Mouse (Mus musculus) frontal cortex, postnatal 10 days (tissue): ENCODE results near the gene Sec24a.
"Not testable (repeated sequence)": the region's sequence is repeated elsewhere in the genome, so short reads cannot be mapped to it uniquely, and the experiment has no call there.

Experiments
- DNase-seq, 2 experiments: peaks; one replicate each; pipeline ENCODE4 v3.0.0; 2022; ENCODE audit warnings: low spot score in 2 of 2, mixed read lengths in 1 of 2

The Sec24a gene

DNA sequence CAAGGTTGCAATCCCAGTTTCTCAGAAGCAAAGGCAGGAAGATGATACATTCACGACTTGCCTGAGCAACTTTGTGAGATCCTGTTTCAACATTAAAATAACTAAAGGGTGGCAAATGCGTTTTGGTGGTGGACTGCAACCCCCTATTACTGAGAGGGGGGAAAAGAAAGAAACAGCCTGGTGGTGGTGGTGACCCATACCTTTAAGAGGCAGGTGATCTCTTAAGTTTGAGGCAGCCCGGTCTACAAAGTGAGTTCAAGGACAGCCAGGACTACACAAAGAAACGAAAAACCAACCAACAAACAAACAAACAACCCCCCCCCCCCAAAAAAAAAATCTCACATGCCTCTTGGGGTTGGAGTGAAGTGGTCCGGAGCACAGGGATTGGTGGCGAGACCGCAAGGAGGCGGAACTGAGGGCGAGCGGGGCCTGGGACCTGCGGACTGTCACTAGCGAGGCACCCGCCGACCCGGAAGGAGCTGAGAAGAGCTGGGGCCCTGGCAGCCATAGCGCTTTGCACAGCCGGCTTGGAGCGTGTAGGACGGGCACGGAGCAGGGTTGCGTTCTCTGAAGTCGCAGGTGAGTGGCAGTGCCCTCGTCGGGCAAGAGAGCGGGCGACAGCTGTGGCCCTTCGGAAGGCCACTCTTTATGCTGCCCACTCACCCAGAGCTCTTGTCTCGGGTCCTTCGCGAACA lies at the start of gene Sec24a, which contains the start of gene Sar1b:
TSS of gene Sec24a (minus strand) at position 422 of the 695 bp plus-strand sequence.
TSS of gene Sar1b (plus strand) at position 475 of the 695 bp plus-strand sequence.
- DNase-seq: peak; percentile 69 to 80

GRCm38 (mm10) chr11:51812022-51812546 lies 48.6 kb upstream of the Sec24a start:
- no peak for DNase-seq

DNA sequence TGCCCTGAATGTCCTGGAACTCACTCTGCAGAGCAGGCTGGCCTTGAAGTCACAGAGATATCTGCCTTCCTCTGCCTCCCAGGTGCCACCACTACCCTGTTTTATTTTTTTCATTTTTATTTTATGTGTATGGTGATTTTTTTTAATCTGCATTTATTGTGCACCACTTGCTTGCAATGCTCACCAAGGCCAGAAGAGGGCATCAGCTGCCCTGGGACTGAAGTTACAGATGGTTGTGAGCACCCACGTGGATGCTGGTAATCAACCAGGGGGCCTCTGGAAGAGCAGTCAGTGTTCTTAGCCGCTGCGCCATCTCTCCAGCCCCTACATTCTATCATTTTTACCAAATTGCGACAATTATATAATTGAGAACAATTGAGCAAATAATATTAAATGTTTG lies 47.8 kb upstream of the Sec24a start:
- no peak for DNase-seq

- no peak for DNase-seq
These were observed 46.3 kb upstream of the Sec24a start for GRCm38 (mm10) chr11:51809632-51810224.

DNA sequence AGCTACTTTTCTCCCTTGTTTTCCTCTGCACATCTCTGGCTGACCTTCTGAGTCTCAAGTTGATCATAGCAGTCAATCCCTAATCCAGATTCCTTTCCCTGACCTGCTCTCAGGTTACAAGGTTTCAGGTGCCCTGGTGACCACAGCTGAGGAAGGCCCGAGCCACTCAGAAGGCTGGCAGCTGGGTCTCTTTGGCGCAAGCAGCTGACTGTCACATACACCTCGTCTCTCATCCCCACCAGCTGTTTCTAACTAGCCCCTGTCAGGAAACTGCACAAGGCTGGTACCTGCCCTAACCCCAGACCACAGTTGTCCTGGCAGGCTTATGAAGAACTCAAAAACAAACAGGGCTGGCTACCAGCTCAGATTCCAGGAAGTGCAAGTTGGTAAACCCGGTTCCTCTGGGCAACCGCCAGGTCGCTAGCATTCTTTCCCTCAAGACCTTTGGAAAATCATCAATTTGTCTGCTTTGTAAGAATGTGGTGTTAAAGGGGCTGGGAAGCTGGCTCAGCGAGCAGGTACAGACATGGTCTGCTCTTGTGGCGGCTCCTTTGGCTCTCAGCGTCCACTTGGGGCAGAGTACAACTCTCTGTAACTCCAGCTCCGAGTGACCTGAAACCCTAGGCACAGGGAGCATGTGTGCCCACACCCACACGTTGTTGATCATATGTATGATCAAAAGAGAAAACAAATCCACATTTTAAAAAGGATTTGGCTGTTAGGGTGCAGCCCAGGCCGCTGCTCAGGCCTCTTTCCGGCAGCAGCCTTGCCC lies 43.9 kb upstream of the Sec24a start:
- DNase-seq: no peak

DNA sequence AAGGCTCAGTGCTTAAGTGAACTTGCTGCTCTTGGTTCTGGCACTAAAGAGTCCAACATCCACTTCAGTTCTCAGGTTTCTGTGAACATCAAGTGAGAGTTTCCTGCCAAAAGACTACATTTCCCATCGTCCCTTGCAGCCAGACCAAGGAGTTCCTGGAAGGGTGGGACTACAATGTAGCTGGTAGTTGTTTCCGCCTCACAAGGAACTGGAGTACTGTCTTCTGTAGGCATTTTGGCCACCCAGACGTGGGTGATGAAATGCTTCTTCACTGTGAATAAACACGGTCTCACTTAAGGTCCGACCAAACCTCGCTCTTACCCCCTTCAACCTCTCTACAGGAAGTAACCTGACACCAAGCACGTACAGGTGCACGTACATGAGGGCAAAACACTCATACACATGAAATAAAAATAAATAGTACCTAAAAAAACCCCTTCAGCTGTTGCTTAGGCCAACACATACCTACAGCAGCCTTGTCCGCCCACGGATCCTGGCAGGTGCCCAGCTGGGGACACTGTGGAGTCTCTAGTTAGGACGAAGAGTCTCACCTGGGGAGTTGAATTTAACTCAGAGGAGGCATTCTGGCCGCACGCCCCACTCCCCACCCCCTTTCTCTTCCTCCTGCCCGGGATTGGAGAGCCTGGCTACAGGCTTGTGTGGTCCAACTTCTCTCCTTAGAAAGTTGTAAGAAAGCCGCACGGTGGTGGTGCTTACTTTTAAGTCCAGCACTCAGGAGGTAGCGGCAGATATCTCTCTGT lies 42.0 kb upstream of the Sec24a start:
- peak; percentile 57 to 69 for DNase-seq

DNA sequence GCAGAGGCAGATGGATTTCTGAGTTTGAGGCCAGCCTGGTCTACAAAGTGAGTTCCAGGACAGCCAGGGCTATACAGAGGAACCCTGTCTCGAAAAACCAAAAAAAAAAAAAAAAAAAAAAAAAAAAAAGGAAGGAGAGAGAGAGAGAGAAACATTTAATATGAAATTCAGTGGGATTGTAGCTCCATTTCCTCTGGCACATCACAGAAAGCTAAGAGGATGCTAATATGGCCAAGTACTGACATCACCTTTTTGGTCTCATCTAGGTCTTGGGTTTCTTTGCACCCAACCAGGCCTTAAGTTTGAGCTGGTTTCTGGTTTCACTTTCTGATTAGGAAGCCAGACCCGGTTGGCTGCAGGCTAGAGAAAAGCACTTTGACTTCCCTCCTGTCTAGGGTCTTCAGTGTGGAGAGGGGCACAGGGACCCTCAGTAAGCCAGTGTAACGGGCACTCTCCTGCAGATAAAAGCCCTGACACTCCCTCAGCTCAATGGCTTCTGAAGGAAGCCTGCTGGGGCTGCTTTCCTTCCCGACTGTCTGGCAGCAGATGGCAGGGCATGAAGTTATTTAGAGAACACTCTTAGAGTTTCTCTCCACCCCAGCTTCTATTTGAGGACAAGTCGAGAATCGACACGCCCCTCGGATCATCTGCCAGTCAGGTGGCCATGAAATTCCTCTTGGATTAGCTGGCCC lies 37.3 kb upstream of the Sec24a start:
- DNase-seq: peak in 1 of 2 experiments; percentile 38

DNA sequence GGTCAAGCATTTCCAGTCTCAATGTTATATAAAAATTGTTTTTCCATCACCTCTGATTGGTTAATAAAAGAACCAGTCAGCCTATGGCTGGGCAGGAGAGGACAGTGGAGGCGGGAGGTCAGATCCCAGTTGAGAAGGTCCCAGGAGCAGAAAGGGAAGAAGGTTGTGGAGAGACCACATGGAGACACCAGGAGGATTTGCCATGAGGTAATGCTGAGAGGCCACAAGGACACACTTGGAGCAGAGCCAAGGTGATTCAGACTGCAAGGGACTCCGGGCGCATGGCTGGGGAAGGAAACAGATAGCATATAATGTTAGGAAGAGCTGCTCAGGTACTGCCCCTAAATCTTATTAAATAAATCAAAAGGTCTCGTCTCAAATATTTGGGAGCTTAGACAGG lies 32.8 kb upstream of the Sec24a start:
- no peak for DNase-seq

DNA sequence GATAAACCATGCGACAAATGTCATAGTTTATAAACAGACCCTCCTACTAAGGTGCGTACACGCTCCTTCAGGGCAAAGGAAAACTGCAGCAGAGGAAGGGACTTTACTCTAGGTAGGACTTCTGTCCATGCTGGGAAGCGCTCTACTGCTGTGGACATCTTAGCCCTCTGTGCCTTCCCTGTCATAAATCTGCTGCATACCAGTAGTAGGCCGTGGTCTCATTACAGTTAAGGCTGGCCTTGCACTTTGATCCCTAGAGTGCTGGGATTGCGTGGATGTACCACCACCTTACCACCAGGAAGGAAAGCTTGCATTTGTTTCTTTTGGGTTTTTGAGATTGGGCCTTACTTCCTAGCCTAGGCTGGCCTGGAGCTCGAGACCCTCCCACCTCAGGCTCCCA lies 27.2 kb upstream of the Sec24a start:
- DNase-seq: no peak

- DNase-seq: not testable (repeated sequence)
These were observed 26.3 kb upstream of the Sec24a start for GRCm38 (mm10) chr11:51789735-51790134.

DNA sequence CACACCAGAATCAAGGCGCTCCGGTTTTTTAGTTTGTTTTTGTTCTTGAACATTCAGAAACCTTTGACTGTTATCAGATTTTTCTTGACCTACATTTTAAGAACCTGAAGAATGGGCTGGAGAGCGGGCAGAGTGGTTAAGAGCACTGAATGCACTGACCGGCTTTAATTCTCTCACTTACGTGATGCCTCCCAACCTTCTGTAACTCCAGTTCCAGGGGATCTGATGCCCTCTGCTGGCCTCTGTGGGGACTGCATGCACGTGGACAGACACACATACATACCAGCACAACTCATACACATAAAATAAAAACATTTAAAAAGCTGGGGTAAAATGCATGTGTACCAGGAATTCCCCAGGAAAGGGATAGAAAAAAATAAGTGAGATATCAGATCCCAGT lies 22.5 kb upstream of the Sec24a start:
- no peak for DNase-seq

DNA sequence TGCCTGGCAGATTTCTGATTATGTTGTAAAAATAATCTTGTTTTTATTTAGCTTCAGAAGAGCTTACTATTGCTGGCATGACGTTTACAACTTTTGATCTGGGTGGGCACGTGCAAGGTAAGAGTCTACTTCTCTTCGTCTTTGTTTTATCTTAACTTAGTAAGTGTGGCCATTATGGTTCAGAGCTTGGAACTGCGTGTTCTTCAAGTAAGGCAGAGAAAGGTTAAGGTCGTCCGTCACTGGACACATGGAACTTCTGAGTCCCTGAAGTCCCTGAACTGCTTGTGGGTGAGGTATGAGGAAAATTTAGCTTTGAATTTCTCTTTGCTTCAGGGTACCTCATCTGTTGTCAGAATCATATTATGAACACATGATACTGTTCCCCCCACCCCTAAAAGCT lies 19.3 kb upstream of the Sec24a start:
- no peak for DNase-seq

- no peak for DNase-seq
These were observed 17.4 kb upstream of the Sec24a start for GRCm38 (mm10) chr11:51780773-51781267.

DNA sequence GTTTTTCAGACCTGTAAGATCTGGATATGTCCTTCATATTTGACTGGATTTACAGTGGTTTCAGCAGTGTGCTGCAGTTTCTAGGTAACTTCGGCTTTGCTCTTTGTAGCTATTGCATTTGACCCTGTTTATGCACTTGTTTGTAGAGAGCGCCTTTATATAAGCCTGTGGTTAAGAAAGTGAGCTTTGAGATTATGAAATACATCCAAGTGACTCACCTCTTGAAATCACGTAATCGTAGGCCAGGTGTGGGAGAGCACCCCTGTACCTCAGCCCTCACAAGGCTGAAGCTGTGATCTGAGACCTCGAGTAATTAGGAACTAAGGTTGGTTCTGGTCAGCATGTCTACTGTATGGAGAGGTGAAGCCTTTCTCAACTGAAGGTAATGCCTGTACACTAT lies 14.0 kb upstream of the Sec24a start:
- no peak for DNase-seq

DNA sequence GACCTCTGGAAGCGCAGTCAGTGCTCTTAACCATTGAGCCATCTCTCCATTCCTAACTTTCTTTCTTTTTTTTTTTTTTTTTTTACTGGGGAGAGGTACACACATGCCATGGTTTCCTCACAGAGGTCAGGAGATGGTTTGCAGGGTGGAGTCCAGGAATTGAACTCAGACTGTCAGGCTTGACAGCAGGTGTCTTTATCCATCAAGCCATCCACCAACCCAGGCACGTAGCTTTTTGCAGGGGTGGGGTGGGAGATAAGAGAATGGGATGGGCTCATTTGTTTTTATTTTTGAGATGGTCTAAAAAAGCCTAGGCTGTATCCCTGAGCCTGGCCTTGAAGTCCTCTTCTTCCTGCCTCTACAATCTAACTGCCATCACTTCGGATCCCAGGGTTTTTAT lies 12.1 kb upstream of the Sec24a start:
- DNase-seq: no peak

- DNase-seq: no peak
These were observed 4.9 kb upstream of the Sec24a start for GRCm38 (mm10) chr11:51768296-51768695.

GRCm38 (mm10) chr11:51767579-51768220 lies 4.3 kb upstream of the Sec24a start:
- no peak for DNase-seq

DNA sequence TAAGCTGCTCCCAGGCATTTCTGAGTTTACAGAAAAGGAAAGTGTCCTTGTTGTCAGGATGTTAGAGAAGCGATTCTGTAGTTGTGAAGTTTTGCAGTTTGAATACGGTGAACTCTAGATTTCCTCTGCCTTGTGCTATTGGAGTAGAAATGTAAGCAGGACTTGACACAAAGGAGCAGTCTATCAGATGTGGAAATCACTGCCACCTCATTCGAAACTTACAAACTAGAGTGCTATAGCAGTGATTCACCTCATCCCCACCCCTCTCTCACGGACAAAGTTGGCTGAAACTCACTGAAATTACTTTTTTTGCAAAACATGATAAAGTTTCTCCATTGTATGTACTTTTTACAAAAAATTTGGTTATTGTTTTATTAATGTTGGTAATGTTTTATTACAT lies 1.4 kb upstream of the Sec24a start:
- no peak for DNase-seq

GRCm38 (mm10) chr11:51763955-51764354 lies 521 bp upstream of the Sec24a start:
- no peak for DNase-seq

GRCm38 (mm10) chr11:51761241-51761640 lies 2.2 kb downstream of the Sec24a start:
- no peak for DNase-seq
